ENCODE assay signal across 9 mouse cellular contexts in genomic region chr4:109156481-109157261, GRCm38 (mm10). TPM values are rescaled to one million over a fixed set of nuclear protein-coding genes. Genes with fewer than 3 reads are reported as not detected.
A peak's percentile ranks its signal among the peaks of the same experiment; 100 is the strongest.
DNase-seq lines count a peak whose midpoint lies in the region; ATAC-seq and TF ChIP-seq lines count a peak whose summit lies in the region.
"Had no signal": no experiment of that assay in that cellular context is flagged by ENCODE, and none has a peak within 500 bp of the region (broad histone marks: within the 10 kb centered on the region; RNA-seq: fewer than 3 reads in every experiment).

No protein-coding gene starts in this region.

- no peak overlapping the region for H3K27ac ChIP-seq in cortical plate, adult 2 months (ENCODE audit: insufficient read depth, low read length)
- 0 out of 2 replicates have a peak overlapping the region, but pooled peaks have one; percentile 19 for H3K27ac ChIP-seq in heart, embryonic 12.5 days (ENCODE audit: poor library complexity, severe bottlenecking)

- no peaks in the 10 kb centered on the region for H3K9me3 ChIP-seq in heart, embryonic 12.5 days (replicated peaks)

- TF ChIP-seq CTCF in cortical plate, adult 2 months (IDR thresholded peaks at IDR 0.05; ENCODE audit: extremely low read depth, insufficient read depth, low read length): no peak
- TF ChIP-seq CTCF in lung, adult 2 months (IDR thresholded peaks at IDR 0.05; ENCODE audit: insufficient read depth, low read length): no peak

- H3K4me2 ChIP-seq in heart, embryonic 12.5 days: peak overlapping the region; percentile 62

- no peak; the same call in 1 of the 2 replicates for TF ChIP-seq POLR2A in cortical plate, adult 2 months (IDR thresholded peaks at IDR 0.05; ENCODE audit: extremely low read depth, insufficient read depth, low read length)
- no peak for TF ChIP-seq POLR2A in lung, adult 2 months (IDR thresholded peaks at IDR 0.05; ENCODE audit: borderline replicate concordance, extremely low read depth, low read depth, low read length)

- H3K27me3 ChIP-seq in heart, embryonic 12.5 days (replicated peaks): no peaks in the 10 kb centered on the region
- H3K27me3 ChIP-seq: CH12.LX had no signal

- no peaks in the 10 kb centered on the region for H3K36me3 ChIP-seq in heart, embryonic 12.5 days

- WGBS in heart, embryonic 12.5 days: 29% methylated on average over 24 of the region's 24 CpGs
- 30% methylated on average over 24 of the region's 24 CpGs for WGBS in lung, adult 2 months

- peak; percentile 15 for DNase-seq in kidney, adult 11 months
- DNase-seq in kidney, adult 9 months: no peak
- peak; percentile 18 for DNase-seq in kidney, postnatal 10 days
- peak; percentile 41 for DNase-seq in lung, adult 2 months
- DNase-seq in right cerebral cortex, postnatal 14 days: peak; percentile 19
- DNase-seq in spleen, postnatal 14 days (ENCODE audit: low spot score in 2 of 2): no peak

- peak overlapping the region; percentile 39 for H3K4me3 ChIP-seq in cortical plate, adult 2 months (ENCODE audit: insufficient read depth, low read length)
- peak overlapping the region; percentile 19 for H3K4me3 ChIP-seq in heart, embryonic 12.5 days
- H3K4me3 ChIP-seq in lung, adult 2 months (replicated peaks; ENCODE audit: extremely low read depth, low read depth, low read length): peak overlapping the region; percentile 40

- H3K9ac ChIP-seq in heart, embryonic 12.5 days: peak overlapping the region; percentile 42

- peaks cover 2% of the 10 kb centered on the region; the same call in 1 of the 2 replicates for H3K4me1 ChIP-seq in cortical plate, adult 2 months (ENCODE audit: control insufficient read depth, insufficient read depth, low read length)
- H3K4me1 ChIP-seq in heart, embryonic 12.5 days (replicated peaks): peaks cover 19% of the 10 kb centered on the region
- H3K4me1 ChIP-seq in lung, adult 2 months (ENCODE audit: control insufficient read depth, insufficient read depth, low read length): 0 out of 2 replicates have a peak, but pooled peaks cover 3% of the 10 kb centered on the region

- ATAC-seq in heart, embryonic 12.5 days (ENCODE audit: insufficient number of reproducible peaks, low FRiP score): no peak; the same call in 1 of the 2 replicates

RNA-seq across cellular contexts. Expression of gene Osbpl9, which starts 45.4 kb away (rescaled TPM):
- 54.2 and 59.7 TPM in 2 replicates for polyA plus RNA-seq in cortical plate, adult 2 months (2012; rRNA removed)
- 48.3 and 53.0 TPM in 2 replicates for polyA plus RNA-seq in heart, embryonic 12.5 days (2016; fragmentation: Nextera tagmentation; extraction: Ambion mirVana)
- polyA plus RNA-seq in lung, adult 2 months (2012; rRNA removed): 117 and 167 TPM in 2 replicates

Comparison
In these comparisons a context has a peak if more than half of its experiments do, and no peak if none do; other contexts are left out.
1. DNase-seq: peak in kidney, adult 11 months (single experiment), kidney, postnatal 10 days (single experiment), lung, adult 2 months (single experiment) and right cerebral cortex, postnatal 14 days (single experiment); none in kidney, adult 9 months (single experiment) and spleen, postnatal 14 days (0 of 2).
2. Peak in every context shown above with its lines, with median percentiles within 50 percentile points of each other: H3K4me3 ChIP-seq.